Mouse (Mus musculus) MEL (cell line): ENCODE data around the gene Cntfr. TPM values are rescaled to one million over a fixed set of nuclear protein-coding genes. Genes with fewer than 3 reads are reported as not detected.

Experiments used
- DNase-seq: peaks from one replicate; pipeline ENCODE4 v3.0.0; 2011; ENCODE audit warnings: low read depth, low spot score
- H3K27ac ChIP-seq: 2 replicates; pipeline ENCODE4 v1.5.1; 2012; ENCODE audit warnings: low read depth, mild to moderate bottlenecking, control low read depth, low read length, moderate library complexity; ENCODE audit not compliant: control insufficient read depth
- H3K27me3 ChIP-seq, 2 experiments: fragments of 150-350 bp in 1 of 2; sonication (generic) in 1 of 2; 2 replicates each; pipeline ENCODE4 v1.6.1; 2012; ENCODE audit warnings: low read length in 2 of 2, mild to moderate bottlenecking in 2 of 2, improper control_type of control experiment in 1 of 2, moderate library complexity in 1 of 2; ENCODE audit not compliant: insufficient read depth in 2 of 2, control insufficient read depth in 1 of 2
- H3K36me3 ChIP-seq, 2 experiments: 2 replicates each; pipeline ENCODE4 v1.6.1; 2012 to 2014; ENCODE audit warnings: low read length in 2 of 2, improper control_type of control experiment in 1 of 2, inconsistent platforms in 1 of 2, mild to moderate bottlenecking in 1 of 2; ENCODE audit not compliant: insufficient read depth in 2 of 2, control insufficient read depth in 1 of 2
- H3K4me1 ChIP-seq, 2 experiments: fragments of 150-350 bp in 1 of 2; sonication (generic) in 1 of 2; 2 replicates each; pipeline ENCODE4 v1.6.1; 2012; ENCODE audit warnings: low read length in 2 of 2, improper control_type of control experiment in 1 of 2, mild to moderate bottlenecking in 1 of 2; ENCODE audit not compliant: insufficient read depth in 2 of 2, control insufficient read depth in 1 of 2
- H3K4me3 ChIP-seq, 2 experiments: fragments of 150-350 bp in 1 of 2; sonication (generic) in 1 of 2; 2 replicates each; pipeline ENCODE4 v1.5.1; 2012; ENCODE audit warnings: low read depth in 2 of 2, low read length in 2 of 2, mild to moderate bottlenecking in 2 of 2, moderate library complexity in 2 of 2, control low read depth in 1 of 2, improper control_type of control experiment in 1 of 2; ENCODE audit not compliant: control insufficient read depth in 1 of 2, insufficient read depth in 1 of 2
- H3K79me2 ChIP-seq: 2 replicates; pipeline ENCODE4 v1.6.1; 2012; ENCODE audit warnings: mild to moderate bottlenecking, low read length, moderate library complexity; ENCODE audit not compliant: control insufficient read depth, poor library complexity, insufficient read depth
- H3K9ac ChIP-seq: 2 replicates; pipeline ENCODE4 v1.6.1; 2012; ENCODE audit warnings: low read depth, mild to moderate bottlenecking, control low read depth, low read length, moderate library complexity; ENCODE audit not compliant: control insufficient read depth, poor library complexity, severe bottlenecking
- H3K9me3 ChIP-seq: fragments of 150-350 bp; sonication (generic); replicated peaks from 2 replicates; pipeline ENCODE4 v1.6.1; 2012; ENCODE audit warnings: mild to moderate bottlenecking, low read length, improper control_type of control experiment, moderate library complexity; ENCODE audit not compliant: insufficient read depth
- BHLHE40 ChIP-seq: IDR thresholded peaks from 2 replicates; pipeline ENCODE4 v1.6.1; 2012; ENCODE audit warnings: low read depth, mild to moderate bottlenecking, inconsistent platforms, low read length, improper control_type of control experiment, borderline replicate concordance
- CHD2 ChIP-seq: IDR thresholded peaks from 2 replicates; pipeline ENCODE4 v1.6.1; 2011; ENCODE audit warnings: low read length, improper control_type of control experiment
- CTCF ChIP-seq, 3 experiments: IDR thresholded peaks in 2 of 3; conservative IDR thresholded peaks in 1 of 3; 2 replicates each; pipeline ENCODE4 v1.5.1; 2011 to 2012; ENCODE audit warnings: low read length in 3 of 3, low read depth in 2 of 3, mild to moderate bottlenecking in 2 of 3, improper control_type of control experiment in 1 of 3, inconsistent platforms in 1 of 3, mixed read lengths in 1 of 3, moderate library complexity in 1 of 3; ENCODE audit not compliant: control insufficient read depth in 1 of 3, insufficient read depth in 1 of 3, poor library complexity in 1 of 3, severe bottlenecking in 1 of 3
- E2F4 ChIP-seq: IDR thresholded peaks from 2 replicates; pipeline ENCODE4 v1.6.1; 2011; ENCODE audit warnings: low read depth, low read length, improper control_type of control experiment, borderline replicate concordance
- EP300 ChIP-seq, 2 experiments: IDR thresholded peaks; 2 replicates each; pipeline ENCODE4 v1.6.1; 2011; ENCODE audit warnings: improper control_type of control experiment in 2 of 2, low read length in 2 of 2, low read depth in 1 of 2, mild to moderate bottlenecking in 1 of 2
- ETS1 ChIP-seq: IDR thresholded peaks from 2 replicates; pipeline ENCODE4 v1.6.1; 2012; ENCODE audit warnings: low read depth, mild to moderate bottlenecking, inconsistent platforms, low read length, improper control_type of control experiment, moderate library complexity
- GABPA ChIP-seq: IDR thresholded peaks from 2 replicates; pipeline ENCODE4 v1.6.1; 2012; ENCODE audit warnings: low read depth, mild to moderate bottlenecking, inconsistent platforms, low read length, improper control_type of control experiment, moderate library complexity
- HCFC1 ChIP-seq: IDR thresholded peaks from 2 replicates; pipeline ENCODE4 v1.6.1; 2012; ENCODE audit warnings: low read depth, mild to moderate bottlenecking, inconsistent platforms, low read length, improper control_type of control experiment, moderate library complexity
- KAT2A ChIP-seq: conservative IDR thresholded peaks from 2 replicates; pipeline ENCODE4 v1.6.1; 2012; ENCODE audit warnings: low read depth, low read length, improper control_type of control experiment, inconsistent platforms
- MEF2A ChIP-seq: IDR thresholded peaks from 2 replicates; pipeline ENCODE4 v1.6.1; 2014; ENCODE audit warnings: low read depth, mild to moderate bottlenecking, inconsistent platforms, low read length, improper control_type of control experiment; ENCODE audit not compliant: poor library complexity, insufficient replicate concordance, severe bottlenecking; ENCODE audit errors: extremely low read depth
- MXI1 ChIP-seq: IDR thresholded peaks from 2 replicates; pipeline ENCODE4 v1.6.1; 2011; ENCODE audit warnings: mild to moderate bottlenecking, low read depth, low read length, improper control_type of control experiment
- NELFE ChIP-seq: IDR thresholded peaks from 2 replicates; pipeline ENCODE4 v1.6.1; 2011; ENCODE audit warnings: low read depth, low read length, improper control_type of control experiment
- POLR2AphosphoS2 ChIP-seq: IDR thresholded peaks from 2 replicates; pipeline ENCODE4 v1.6.1; 2011; ENCODE audit warnings: low read length, improper control_type of control experiment
- POLR2AphosphoS5 ChIP-seq: IDR thresholded peaks from 2 replicates; pipeline ENCODE4 v1.6.1; 2012; ENCODE audit warnings: low read depth, borderline replicate concordance, mild to moderate bottlenecking, inconsistent platforms, low read length, moderate library complexity, mixed read lengths
- RAD21 ChIP-seq: IDR thresholded peaks from 2 replicates; pipeline ENCODE4 v1.6.1; 2011; ENCODE audit warnings: mild to moderate bottlenecking, low read depth, low read length, improper control_type of control experiment
- SMC3 ChIP-seq: IDR thresholded peaks from 2 replicates; pipeline ENCODE4 v1.6.1; 2011; ENCODE audit warnings: low read depth, low read length, improper control_type of control experiment
- TAL1 ChIP-seq: IDR thresholded peaks from 2 replicates; pipeline ENCODE4 v1.6.1; 2012; ENCODE audit warnings: mild to moderate bottlenecking, inconsistent platforms, low read length, moderate library complexity, mixed read lengths
- TCF12 ChIP-seq: IDR thresholded peaks from 2 replicates; pipeline ENCODE4 v1.6.1; 2014; ENCODE audit warnings: low read depth, mild to moderate bottlenecking, inconsistent platforms, low read length, improper control_type of control experiment, moderate library complexity
- UBTF ChIP-seq: IDR thresholded peaks from 2 replicates; pipeline ENCODE4 v1.6.1; 2012; ENCODE audit warnings: low read depth, mild to moderate bottlenecking, inconsistent platforms, low read length, improper control_type of control experiment, moderate library complexity, borderline replicate concordance; ENCODE audit not compliant: insufficient read depth
- USF1 ChIP-seq: IDR thresholded peaks from 2 replicates; pipeline ENCODE4 v1.6.1; 2014; ENCODE audit warnings: low read depth, mild to moderate bottlenecking, inconsistent platforms, low read length, improper control_type of control experiment, moderate library complexity
- USF2 ChIP-seq, 2 experiments: IDR thresholded peaks; 2 replicates each; pipeline ENCODE4 v1.6.1; 2011 to 2012; ENCODE audit warnings: improper control_type of control experiment in 2 of 2, low read length in 2 of 2, borderline replicate concordance in 1 of 2, inconsistent platforms in 1 of 2, low read depth in 1 of 2, mild to moderate bottlenecking in 1 of 2; ENCODE audit not compliant: insufficient read depth in 1 of 2
- ZNF384 ChIP-seq: IDR thresholded peaks from 2 replicates; pipeline ENCODE4 v1.6.1; 2012; ENCODE audit warnings: low read depth, mild to moderate bottlenecking, inconsistent platforms, low read length, improper control_type of control experiment
- polyA plus RNA-seq, 2 experiments: library from polyadenylated mRNA; stranded (reverse) in 1 of 2; unstranded in 1 of 2; fragments of >175 nt in 1 of 2; fragments of >200 nt in 1 of 2; gene quantifications; 2 replicates each; pipeline versions ENCODE4 v1.2.1 to v1.2.4; 2012; ENCODE audit warnings: low replicate concordance in 2 of 2, low read depth in 1 of 2; ENCODE audit not compliant: insufficient read length in 2 of 2, insufficient read depth in 1 of 2, missing spikeins in 1 of 2
- total RNA-seq: library from RNA; depleted of rRNA; stranded (reverse); fragments of 300-350 nt; gene quantifications from 2 replicates; pipeline ENCODE4 v1.2.3, GENCODE M21; 2012

Gene Cntfr
- total and polyA plus RNA-seq, 3 experiments = not detected

DNA sequence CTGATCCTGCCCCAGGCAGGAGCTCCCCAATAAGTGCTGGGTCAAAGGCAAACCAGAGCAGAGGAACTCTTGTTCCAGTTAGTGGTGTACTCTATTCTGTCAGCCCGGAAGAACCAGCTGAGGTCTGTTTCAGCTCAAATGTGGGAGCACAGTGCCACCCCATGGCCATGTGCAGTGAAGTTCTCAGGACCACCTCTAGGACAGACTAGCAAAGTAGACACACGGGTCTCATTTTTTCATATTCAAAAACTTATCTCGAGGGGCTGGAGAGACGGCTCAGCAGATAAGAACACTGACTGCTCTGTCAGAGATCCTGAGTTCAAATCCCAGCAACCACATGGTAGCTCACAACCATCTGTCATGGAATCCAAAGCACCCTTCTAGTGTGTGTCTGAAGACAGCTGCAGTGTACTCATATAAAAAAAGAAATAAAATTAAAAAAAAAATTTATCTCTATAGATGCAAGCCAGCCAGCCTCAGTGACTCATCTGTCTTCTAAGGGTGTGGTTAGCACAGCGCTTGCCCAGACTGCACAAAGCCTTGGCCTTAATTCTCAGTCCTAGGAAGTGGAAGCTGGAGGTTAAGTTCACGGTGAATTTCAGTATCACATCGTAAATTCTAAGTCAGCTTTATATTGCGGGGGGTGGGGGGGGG lies 40.8 kb upstream of the Cntfr start (continued):
- peak; percentile 76 for TF ChIP-seq RAD21
- no peak for TF ChIP-seq KAT2A
- TF ChIP-seq USF2 (IDR thresholded peaks at IDR 0.05; ENCODE audit: borderline replicate concordance in 1 of 2, insufficient read depth in 1 of 2, low read depth in 1 of 2, low read length in 2 of 2) = no peak

- no peaks in the 10 kb centered on the region for H3K36me3 ChIP-seq
- H3K79me2 ChIP-seq = no peaks in the 10 kb centered on the region
- no peaks in the 10 kb centered on the region for H3K9me3 ChIP-seq
- no peak for DNase-seq
- TF ChIP-seq RAD21 (no peak), BHLHE40 (no peak), SMC3 (no peak), TCF12 (no peak), ETS1 (no peak), POLR2AphosphoS2 (no peak), CTCF (IDR thresholded peaks at IDR 0.05 in 2 of 3, conservative IDR thresholded peaks at IDR 0.05 in 1 of 3; ENCODE audit: control insufficient read depth in 1 of 3, insufficient read depth in 1 of 3, low read depth in 2 of 3, low read length in 3 of 3, poor library complexity in 1 of 3, severe bottlenecking in 1 of 3) (no peak), HCFC1 (no peak), NELFE (no peak)
- no peaks in the 10 kb centered on the region for H3K4me1 ChIP-seq
- H3K27me3 ChIP-seq = peaks cover 6 to 20% of the 10 kb centered on the region in 2 experiments; a peak in 3 of 4 replicates
- no peak within 1 kb of the TSS for H3K9ac ChIP-seq
- no peak within 1 kb of the TSS for H3K27ac ChIP-seq
- H3K4me3 ChIP-seq = no peak within 1 kb of the TSS; a peak in 1 of 4 replicates
Observed at GRCm38 (mm10) chr4:41731052-41731765, 34.3 kb upstream of the Cntfr start, which contains the start of gene Arid3c. TSS of gene Arid3c (minus strand) at chr4:41731142.

- H3K9me3 ChIP-seq = no peaks in the 10 kb centered on the region
- DNase-seq = no peak
- H3K4me1 ChIP-seq = peaks cover 3 to 10% of the 10 kb centered on the region in 2 experiments; a peak in 2 of 4 replicates
- TF ChIP-seq CHD2 (no peak), GABPA (no peak), MEF2A (no peak), TAL1 (no peak), TCF12 (no peak), MXI1 (no peak), UBTF (no peak), ZNF384 (no peak), EP300 (IDR thresholded peaks at IDR 0.05; ENCODE audit: low read depth in 1 of 2, low read length in 2 of 2) (no peak), POLR2AphosphoS5 (no peak), POLR2AphosphoS2 (no peak), USF1 (no peak), E2F4 (no peak)
- H3K4me3 ChIP-seq = no peak overlapping the region
- no peak overlapping the region for H3K9ac ChIP-seq
- H3K36me3 ChIP-seq = peaks cover 0 to 8% of the 10 kb centered on the region in 2 experiments; a peak in 1 of 4 replicates
- H3K27ac ChIP-seq = no peak overlapping the region
- peaks cover 6% of the 10 kb centered on the region for H3K79me2 ChIP-seq
- H3K27me3 ChIP-seq = peaks cover 6 to 18% of the 10 kb centered on the region in 2 experiments; a peak in 3 of 4 replicates
Observed at GRCm38 (mm10) chr4:41726826-41727621, 30.1 kb upstream of the Cntfr start.
